Mouse (Mus musculus) urinary bladder, postnatal 36 days (tissue): ENCODE measurements around the gene Cpne4.

Source experiments
- DNase-seq, 2 experiments: peaks; one replicate each; pipeline ENCODE4 v3.0.0; 2022; ENCODE audit warnings: low spot score in 2 of 2, mixed read lengths in 1 of 2

Gene Cpne4

GRCm38 (mm10) chr9:105046014-105046413 is 498.9 kb downstream of the Cpne4 start:
- no peak for DNase-seq

GRCm38 (mm10) chr9:105048351-105048750 is 501.3 kb downstream of the Cpne4 start:
- DNase-seq = no peak

GRCm38 (mm10) chr9:105049636-105050035 is 502.6 kb downstream of the Cpne4 start:
- no peak for DNase-seq

GRCm38 (mm10) chr9:105050257-105050656 is 503.2 kb downstream of the Cpne4 start:
- no peak for DNase-seq

GRCm38 (mm10) chr9:105053147-105053557 is 506.1 kb downstream of the Cpne4 start, which contains the start of gene Mrpl3:
Gene Mrpl3, plus strand, starts transcription at chr9:105053239.
- DNase-seq = peak; percentile 80 to 82

GRCm38 (mm10) chr9:105053812-105054211 is 506.7 kb downstream of the Cpne4 start:
- DNase-seq = no peak

- no peak for DNase-seq
Measured at GRCm38 (mm10) chr9:105069106-105069505, 522.0 kb downstream of the Cpne4 start.

GRCm38 (mm10) chr9:105072991-105073748 is 526.1 kb downstream of the Cpne4 start:
- no peak for DNase-seq

GRCm38 (mm10) chr9:105074851-105075250 is 527.8 kb downstream of the Cpne4 start:
- DNase-seq = no peak

- peak; percentile 32 to 41 for DNase-seq
Measured at GRCm38 (mm10) chr9:105076756-105077424, 529.8 kb downstream of the Cpne4 start.

- DNase-seq = no peak
Measured at GRCm38 (mm10) chr9:105078460-105078859, 531.4 kb downstream of the Cpne4 start.

GRCm38 (mm10) chr9:105080246-105080645 is 533.2 kb downstream of the Cpne4 start:
- no peak for DNase-seq
